Mouse (Mus musculus) limb, embryonic 15.5 days (tissue): ENCODE measurements around the gene Alpk1. TPM values are rescaled to one million over a fixed set of nuclear protein-coding genes. Genes with fewer than 3 reads are reported as not detected.

Experiments used
- ATAC-seq: fragments of 200-750 bp; cut with Nextera tagmentation; 2 replicates; pipeline ENCODE4 v1.8.0; 2017; ENCODE audit warnings: low read depth, moderate TSS enrichment; ENCODE audit not compliant: insufficient number of reproducible peaks, low FRiP score, low TSS enrichment
- H3K27ac ChIP-seq: fragments of 300-500 bp; sonication (generic); 2 replicates; pipeline ENCODE4 v1.5.1; 2015; ENCODE audit warnings: moderate library complexity, mild to moderate bottlenecking, inconsistent platforms
- H3K27me3 ChIP-seq: fragments of 300-500 bp; sonication (generic); 2 replicates; pipeline ENCODE4 v1.6.1; 2015; ENCODE audit warnings: inconsistent platforms
- H3K36me3 ChIP-seq: fragments of 300-500 bp; sonication (generic); 2 replicates; pipeline ENCODE4 v1.6.1; 2015; ENCODE audit warnings: inconsistent platforms
- H3K4me1 ChIP-seq: fragments of 300-500 bp; sonication (generic); 2 replicates; pipeline ENCODE4 v1.6.1; 2015; ENCODE audit warnings: inconsistent platforms
- H3K4me2 ChIP-seq: fragments of 300-500 bp; sonication (generic); 2 replicates; pipeline ENCODE4 v1.6.1; 2015; ENCODE audit warnings: mild to moderate bottlenecking, inconsistent platforms
- H3K4me3 ChIP-seq: fragments of 300-500 bp; sonication (generic); 2 replicates; pipeline ENCODE4 v1.5.1; 2015; ENCODE audit warnings: mild to moderate bottlenecking, inconsistent platforms
- H3K9ac ChIP-seq: fragments of 300-500 bp; sonication (generic); 2 replicates; pipeline ENCODE4 v1.6.1; 2015; ENCODE audit warnings: inconsistent platforms
- H3K9me3 ChIP-seq: fragments of 300-500 bp; sonication (generic); 2 replicates; pipeline ENCODE4 v1.6.1; 2016; ENCODE audit warnings: inconsistent platforms
- WGBS: fragments of 180-500 bp; shearing (Covaris S2); methylation state at CpG from one replicate; pipeline ENCODE4 v1.1.7; 2015; 5-methylcytosine and 5-hydroxymethylcytosine counted together
- polyA plus RNA-seq: library from polyadenylated mRNA; unstranded; fragments of >200 nt; fragmentation: Nextera tagmentation; extraction: Ambion mirVana; gene quantifications from 2 replicates; pipeline ENCODE4 v1.2.1, GENCODE M21; 2015

The Alpk1 gene
- polyA plus RNA-seq, 1 experiment from 2014 or later = 1.5 TPM

GRCm38 (mm10) chr3:127651742-127652653 is 128.3 kb downstream of the Alpk1 start:
- WGBS = 48% methylated on average over 7 of the region's 7 CpGs
- H3K36me3 ChIP-seq = no peaks in the 10 kb centered on the region
- no peaks in the 10 kb centered on the region for H3K4me1 ChIP-seq
- no peak for ATAC-seq
- H3K9me3 ChIP-seq = no peaks in the 10 kb centered on the region
- no peak overlapping the region for H3K4me2 ChIP-seq
- H3K27me3 ChIP-seq = peaks cover 7% of the 10 kb centered on the region
- H3K4me3 ChIP-seq = no peak overlapping the region
- no peak overlapping the region for H3K27ac ChIP-seq
- no peak overlapping the region for H3K9ac ChIP-seq

GRCm38 (mm10) chr3:127646156-127646825 is 134.0 kb downstream of the Alpk1 start:
- no peak overlapping the region for H3K27ac ChIP-seq
- 28% methylated on average over 18 of the region's 18 CpGs for WGBS
- ATAC-seq = no peak
- no peaks in the 10 kb centered on the region for H3K36me3 ChIP-seq
- no peak overlapping the region for H3K4me3 ChIP-seq
- H3K9me3 ChIP-seq = no peaks in the 10 kb centered on the region
- no peak overlapping the region for H3K4me2 ChIP-seq
- peaks cover 58% of the 10 kb centered on the region for H3K27me3 ChIP-seq
- peaks cover 1% of the 10 kb centered on the region; the same call in 1 of the 2 replicates for H3K4me1 ChIP-seq
- H3K9ac ChIP-seq = no peak overlapping the region

GRCm38 (mm10) chr3:127642211-127642610 is 138.1 kb downstream of the Alpk1 start:
- Histone ChIP-seq H3K27me3 (peaks cover 90% of the 10 kb centered on the region), H3K4me1 (peaks cover 17% of the 10 kb centered on the region), H3K9ac (no peak overlapping the region), H3K36me3 (no peaks in the 10 kb centered on the region), H3K4me3 (no peak overlapping the region), H3K9me3 (no peaks in the 10 kb centered on the region), H3K27ac (no peak overlapping the region), H3K4me2 (no peak overlapping the region)
- ATAC-seq = no peak
- WGBS = 6% methylated on average over 5 of the region's 5 CpGs

GRCm38 (mm10) chr3:127640762-127641700 is 139.3 kb downstream of the Alpk1 start:
- H3K9me3 ChIP-seq = no peaks in the 10 kb centered on the region
- H3K4me1 ChIP-seq = peaks cover 17% of the 10 kb centered on the region
- WGBS = 3% methylated on average over 37 of the region's 37 CpGs
- H3K36me3 ChIP-seq = no peaks in the 10 kb centered on the region
- ATAC-seq = no peak
- H3K27me3 ChIP-seq = peaks cover 92% of the 10 kb centered on the region
- 0 out of 2 replicates have a peak overlapping the region, but pooled peaks have one; percentile 5 for H3K4me3 ChIP-seq
- no peak overlapping the region for H3K4me2 ChIP-seq
- H3K27ac ChIP-seq = no peak overlapping the region
- no peak overlapping the region for H3K9ac ChIP-seq

- 1% methylated on average over 36 of the region's 36 CpGs for WGBS
- ATAC-seq = no peak
- Histone ChIP-seq H3K27me3 (peaks cover 90% of the 10 kb centered on the region), H3K36me3 (no peaks in the 10 kb centered on the region), H3K9ac (no peak overlapping the region), H3K4me1 (peaks cover 17% of the 10 kb centered on the region), H3K4me2 (no peak overlapping the region), H3K27ac (no peak overlapping the region), H3K9me3 (no peaks in the 10 kb centered on the region), H3K4me3 (no peak overlapping the region)
Observed at GRCm38 (mm10) chr3:127639875-127640761, 140.2 kb downstream of the Alpk1 start.

GRCm38 (mm10) chr3:127634984-127635349 is 145.4 kb downstream of the Alpk1 start:
- 6% methylated on average over 3 of the region's 3 CpGs for WGBS
- H3K27me3 ChIP-seq = peaks cover 93% of the 10 kb centered on the region
- H3K4me1 ChIP-seq = peaks cover 30% of the 10 kb centered on the region
- no peak for ATAC-seq
- H3K27ac ChIP-seq = no peak overlapping the region
- no peak overlapping the region for H3K9ac ChIP-seq
- H3K9me3 ChIP-seq = no peaks in the 10 kb centered on the region
- H3K4me3 ChIP-seq = no peak overlapping the region
- no peaks in the 10 kb centered on the region for H3K36me3 ChIP-seq
- H3K4me2 ChIP-seq = no peak overlapping the region

GRCm38 (mm10) chr3:127634101-127634983 is 146.0 kb downstream of the Alpk1 start:
- Histone ChIP-seq H3K9me3 (no peaks in the 10 kb centered on the region), H3K27ac (no peak overlapping the region), H3K9ac (0 out of 2 replicates have a peak overlapping the region, but pooled peaks have one; percentile 10), H3K27me3 (peaks cover 93% of the 10 kb centered on the region), H3K4me3 (peak overlapping the region; percentile 41), H3K36me3 (no peaks in the 10 kb centered on the region), H3K4me2 (peak overlapping the region; percentile 88), H3K4me1 (peaks cover 27% of the 10 kb centered on the region)
- WGBS = under 1% methylated on average over 57 of the region's 58 CpGs
- ATAC-seq = peak; percentile 69; the same call in 1 of the 2 replicates

GRCm38 (mm10) chr3:127633080-127634032 is 147.0 kb downstream of the Alpk1 start, which contains the start of gene Neurog2:
Neurog2 (plus strand) TSS chr3:127633135.
- no peak within 1 kb of the TSS for H3K27ac ChIP-seq
- H3K4me2 ChIP-seq = peak within 1 kb of the TSS; percentile 88
- H3K9ac ChIP-seq = no peak within 1 kb of the TSS
- peak within 1 kb of the TSS; percentile 41 for H3K4me3 ChIP-seq
- no peaks in the 10 kb centered on the region for H3K9me3 ChIP-seq
- peaks cover 31% of the 10 kb centered on the region for H3K4me1 ChIP-seq
- under 1% methylated on average over 91 of the region's 92 CpGs for WGBS
- peaks cover 91% of the 10 kb centered on the region for H3K27me3 ChIP-seq
- ATAC-seq = no peak; the same call in 1 of the 2 replicates
- no peaks in the 10 kb centered on the region for H3K36me3 ChIP-seq

- H3K9me3 ChIP-seq = no peaks in the 10 kb centered on the region
- no peak for ATAC-seq
- H3K36me3 ChIP-seq = no peaks in the 10 kb centered on the region
- H3K4me3 ChIP-seq = peak overlapping the region; percentile 41
- H3K27ac ChIP-seq = no peak overlapping the region
- peaks cover 91% of the 10 kb centered on the region for H3K27me3 ChIP-seq
- H3K4me1 ChIP-seq = peaks cover 39% of the 10 kb centered on the region
- 1% methylated on average over 30 of the region's 32 CpGs for WGBS
- peak overlapping the region; percentile 88 for H3K4me2 ChIP-seq
- no peak overlapping the region for H3K9ac ChIP-seq
Observed at GRCm38 (mm10) chr3:127632531-127632930, 147.8 kb downstream of the Alpk1 start.
